Mouse (Mus musculus) adrenal gland (tissue): ENCODE data around the gene Timeless.
"Not testable (repeated sequence)": the region's sequence is repeated elsewhere in the genome, so short reads cannot be mapped to it uniquely, and the experiment has no call there.

Experiments
- intact Hi-C: fragments of 180-260 bp; cut with DNase I; formaldehyde crosslinking; loops from one replicate; pipeline ENCODE4 v1.15.1; 2025

Gene Timeless

GRCm38 (mm10) chr10:128212148-128212547 lies 19.7 kb upstream of the Timeless start:
- intact Hi-C loops: no loop called here

GRCm38 (mm10) chr10:128212871-128213323 lies 19.0 kb upstream of the Timeless start:
- intact Hi-C loops: no loop called here

- intact Hi-C loops: not testable (repeated sequence)
Measured at GRCm38 (mm10) chr10:128214112-128214511, 17.8 kb upstream of the Timeless start.

GRCm38 (mm10) chr10:128214981-128215380 lies 16.9 kb upstream of the Timeless start:
- intact Hi-C loops: no loop called here

GRCm38 (mm10) chr10:128218387-128219117 lies 13.3 kb upstream of the Timeless start:
- intact Hi-C loops: no loop called here

- intact Hi-C loops: loop anchor here (5.0 kb wide), 1 partner anchor 61 kb away; no protein-coding TSS in a partner anchor
Measured at GRCm38 (mm10) chr10:128221533-128222286, 10.2 kb upstream of the Timeless start.

- intact Hi-C loops: no loop called here
Measured at GRCm38 (mm10) chr10:128225064-128225463, 6.8 kb upstream of the Timeless start.

GRCm38 (mm10) chr10:128225538-128225937 lies 6.3 kb upstream of the Timeless start, which contains the start of gene Mip:
TSS of gene Mip (plus strand) at chr10:128225838.
- intact Hi-C loops: no loop called here

- intact Hi-C loops: no loop called here
Measured at GRCm38 (mm10) chr10:128227592-128227991, 4.3 kb upstream of the Timeless start.

GRCm38 (mm10) chr10:128228009-128228408 lies 3.9 kb upstream of the Timeless start:
- intact Hi-C loops: no loop called here

GRCm38 (mm10) chr10:128230582-128230981 lies 1.3 kb upstream of the Timeless start:
- intact Hi-C loops: no loop called here

- intact Hi-C loops: no loop called here
Measured at GRCm38 (mm10) chr10:128231146-128231545, 719 bp upstream of the Timeless start.

GRCm38 (mm10) chr10:128232420-128232985 lies 638 bp downstream of the Timeless start:
- intact Hi-C loops: no loop called here

- intact Hi-C loops: no loop called here
Measured at GRCm38 (mm10) chr10:128236321-128236720, 4.5 kb downstream of the Timeless start.

GRCm38 (mm10) chr10:128237807-128238480 lies 6.1 kb downstream of the Timeless start:
- intact Hi-C loops: no loop called here

- intact Hi-C loops: no loop called here
Measured at GRCm38 (mm10) chr10:128239140-128239539, 7.3 kb downstream of the Timeless start.

- intact Hi-C loops: no loop called here
Measured at GRCm38 (mm10) chr10:128240131-128240530, 8.3 kb downstream of the Timeless start.

- intact Hi-C loops: no loop called here
Measured at GRCm38 (mm10) chr10:128243252-128243651, 11.4 kb downstream of the Timeless start.

- intact Hi-C loops: no loop called here
Measured at GRCm38 (mm10) chr10:128244121-128244520, 12.3 kb downstream of the Timeless start.

- intact Hi-C loops: no loop called here
Measured at GRCm38 (mm10) chr10:128247020-128247732, 15.3 kb downstream of the Timeless start.

- intact Hi-C loops: no loop called here
Measured at GRCm38 (mm10) chr10:128250565-128250964, 18.7 kb downstream of the Timeless start.
